Mouse (Mus musculus) testis, adult 2 months (tissue): ENCODE results near the gene Crebrf.

ENCODE experiments used
- CTCF ChIP-seq: fragments of 200-500 bp; IDR thresholded peaks from 2 replicates; pipeline ENCODE4 v1.5.1; 2012; ENCODE audit warnings: low read depth, mild to moderate bottlenecking, inconsistent platforms, low read length, moderate library complexity; ENCODE audit not compliant: control insufficient read depth, insufficient read depth, insufficient replicate concordance
- POLR2A ChIP-seq: fragments of 200-500 bp; IDR thresholded peaks from 2 replicates; pipeline ENCODE4 v1.6.1; 2012; ENCODE audit warnings: low read depth, mild to moderate bottlenecking, inconsistent platforms, low read length, moderate library complexity; ENCODE audit not compliant: control insufficient read depth

DNA sequence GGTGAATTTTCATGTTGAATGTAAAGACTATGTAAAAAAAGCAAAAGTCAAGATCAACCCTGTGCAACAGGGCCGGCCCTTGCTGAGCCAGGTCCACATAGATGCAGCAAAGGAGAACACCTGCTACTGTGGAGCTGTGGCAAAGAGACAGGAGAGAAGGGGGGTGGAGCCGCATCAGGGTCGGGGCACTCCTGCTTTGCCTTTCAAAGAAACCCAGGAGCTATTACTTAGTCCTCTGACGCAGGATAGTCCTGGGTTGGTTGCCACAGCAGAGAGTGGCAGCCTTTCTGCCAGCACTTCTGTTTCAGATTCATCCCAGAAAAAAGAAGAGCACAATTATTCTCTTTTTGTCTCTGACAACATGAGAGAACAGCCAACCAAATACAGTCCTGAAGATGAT is 27.1 kb downstream of the Crebrf start:
- TF ChIP-seq CTCF (no peak), POLR2A (no peak)
